Mouse (Mus musculus) megakaryocyte progenitor cell, adult 5-6 weeks (primary cell): Measurements from ENCODE around the gene Rps6ka1. TPM values are rescaled to one million over a fixed set of nuclear protein-coding genes. Genes with fewer than 3 reads are reported as not detected.

Experiments
- ATAC-seq: replicated peaks from 2 replicates; pipeline ENCODE4 v1.8.0; 2016; ENCODE audit warnings: mild to moderate bottlenecking, moderate TSS enrichment, inconsistent platforms; ENCODE audit not compliant: poor library complexity
- total RNA-seq, 2 experiments: library from RNA; stranded (forward) in 1 of 2; stranded (reverse) in 1 of 2; fragments of 157-497, 149-512 nt in 1 of 2; fragments of 200-1000 nt in 1 of 2; gene quantifications; 2 replicates each; pipeline versions ENCODE4 v1.2.3 to v1.2.4; 2015 to 2017

Rps6ka1 gene
- total RNA-seq, 2 experiments from 2014 or later, result 96.7 to 160 TPM

- peak; percentile 59 for ATAC-seq
Measured at GRCm38 (mm10) chr4:133827887-133828794, 59.5 kb downstream of the Rps6ka1 start.

GRCm38 (mm10) chr4:133827354-133827753, 60.2 kb downstream of the Rps6ka1 start:
- ATAC-seq, result no peak

GRCm38 (mm10) chr4:133825731-133826130, 61.9 kb downstream of the Rps6ka1 start:
- no peak for ATAC-seq

GRCm38 (mm10) chr4:133820806-133821560, 66.6 kb downstream of the Rps6ka1 start:
- ATAC-seq, result peak; percentile 68

- no peak for ATAC-seq
Measured at GRCm38 (mm10) chr4:133820166-133820565, 67.4 kb downstream of the Rps6ka1 start.

- no peak for ATAC-seq
Measured at GRCm38 (mm10) chr4:133817356-133817755, 70.2 kb downstream of the Rps6ka1 start.

GRCm38 (mm10) chr4:133816504-133816875, 71.1 kb downstream of the Rps6ka1 start:
- ATAC-seq, result no peak

GRCm38 (mm10) chr4:133815635-133816503, 71.7 kb downstream of the Rps6ka1 start:
- no peak for ATAC-seq

GRCm38 (mm10) chr4:133814804-133815515, 72.6 kb downstream of the Rps6ka1 start:
- no peak for ATAC-seq

GRCm38 (mm10) chr4:133813992-133814803, 73.4 kb downstream of the Rps6ka1 start:
- ATAC-seq, result peak; percentile 67

GRCm38 (mm10) chr4:133813174-133813991, 74.2 kb downstream of the Rps6ka1 start:
- ATAC-seq, result peak; percentile 74

- ATAC-seq, result peak; percentile 91
Measured at GRCm38 (mm10) chr4:133804401-133805263, 83.0 kb downstream of the Rps6ka1 start.

- 0 out of 2 replicates have a peak, but pooled peaks have one; percentile 24 for ATAC-seq
Measured at GRCm38 (mm10) chr4:133800589-133800988, 87.0 kb downstream of the Rps6ka1 start.
